Mouse (Mus musculus) cerebellum, adult 2 months (tissue): ENCODE measurements at regions not wholly inside any gene's neighbourhood (a gene's known extent, or its start where the extent isn't known, plus 50 kb on each side); places are given as distances from the start of the nearest gene placed in this dataset.

Experiments
- CTCF ChIP-seq: fragments of 200-500 bp; IDR thresholded peaks from 2 replicates; pipeline ENCODE4 v1.5.1; 2011; ENCODE audit warnings: low read depth, mild to moderate bottlenecking, control low read depth, low read length, moderate library complexity, borderline replicate concordance; ENCODE audit not compliant: insufficient read depth
- POLR2A ChIP-seq: fragments of 200-500 bp; IDR thresholded peaks from 2 replicates; pipeline ENCODE4 v1.6.1; 2011; ENCODE audit warnings: low read length, control low read depth, borderline replicate concordance; ENCODE audit not compliant: insufficient read depth

DNA sequence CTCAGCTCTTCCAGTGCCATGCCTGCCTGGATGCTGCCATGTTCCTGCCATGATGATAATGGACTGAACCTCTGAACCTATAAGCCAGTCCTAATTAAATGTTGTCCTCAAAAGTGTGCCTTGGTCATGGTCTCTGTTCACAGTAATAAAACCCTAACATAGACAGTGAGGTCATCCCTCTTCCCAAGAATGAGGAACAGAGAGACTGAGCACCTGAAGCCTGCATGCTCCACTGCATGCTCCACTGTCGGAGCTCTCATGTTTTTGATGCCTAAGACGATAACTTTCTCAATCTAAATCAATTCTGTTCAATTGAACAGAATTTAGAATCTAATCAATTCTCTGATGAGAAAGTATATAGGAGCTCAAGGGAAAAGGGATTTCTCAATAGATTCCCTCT is 71.1 kb upstream of the Cxcr4 start:
- TF ChIP-seq CTCF (no peak), POLR2A (no peak)
